ENCODE assay signal across 22 mouse cellular contexts in genomic region chr9:79295306-79295705, GRCm38 (mm10).
DNase-seq lines count a peak whose midpoint lies in the region; ATAC-seq and TF ChIP-seq lines count a peak whose summit lies in the region.
"Had no signal": no experiment of that assay in that cellular context is flagged by ENCODE, and none has a peak within 500 bp of the region (broad histone marks: within the 10 kb centered on the region; RNA-seq: fewer than 3 reads in every experiment).

No protein-coding gene starts in this region.

- TF ChIP-seq CTCF in forebrain, postnatal 0 days (IDR thresholded peaks at IDR 0.05; ENCODE audit: low read depth) = no peak

- no peaks in the 10 kb centered on the region for H3K36me3 ChIP-seq in hindbrain, embryonic 11.5 days (ENCODE audit: control insufficient read depth, insufficient read depth, low read length)
- H3K36me3 ChIP-seq in forebrain, postnatal 0 days (ENCODE audit: insufficient read depth) = no peaks in the 10 kb centered on the region
- H3K36me3 ChIP-seq in forebrain, embryonic 13.5 days (ENCODE audit: poor library complexity, severe bottlenecking) = no peaks in the 10 kb centered on the region
- H3K36me3 ChIP-seq: embryonic facial prominence, embryonic 10.5 days; forebrain, embryonic 10.5 days; forebrain, embryonic 15.5 days; heart, embryonic 12.5 days; hindbrain, embryonic 10.5 days had no signal

- 82% methylated on average over 3 of the region's 3 CpGs for WGBS in hindbrain, embryonic 11.5 days
- 62% methylated on average over 3 of the region's 3 CpGs for WGBS in forebrain, postnatal 0 days
- WGBS in forebrain, embryonic 13.5 days = 79% methylated on average over 3 of the region's 3 CpGs

- no peak overlapping the region for H3K4me3 ChIP-seq in hindbrain, embryonic 11.5 days (ENCODE audit: low read depth, low read length)
- H3K4me3 ChIP-seq in forebrain, postnatal 0 days (ENCODE audit: low read depth, low read length) = no peak overlapping the region
- H3K4me3 ChIP-seq in forebrain, embryonic 13.5 days = no peak overlapping the region
- H3K4me3 ChIP-seq: embryonic facial prominence, embryonic 10.5 days; erythroblast, embryonic 14.5 days; forebrain, embryonic 10.5 days; forebrain, embryonic 15.5 days; heart, embryonic 12.5 days; hindbrain, embryonic 10.5 days had no signal

- DNase-seq in brain, adult 2 months (ENCODE audit: low read depth, low spot score) = peak; percentile 91
- DNase-seq in cerebellum, adult 11-12 months = peak; percentile 71
- peak; percentile 85 for DNase-seq in cerebellum, adult 9-10 months
- peak; percentile 64 to 78 for DNase-seq in cerebellum, postnatal 25 days
- DNase-seq in hindbrain, embryonic 11.5 days (ENCODE audit: low spot score) = no peak
- no peak for DNase-seq in forebrain, postnatal 0 days
- DNase-seq: adrenal gland, postnatal 14 days; gastrocnemius, postnatal 14 days; kidney, adult 11 months; kidney, adult 9 months had no signal

- H3K27ac ChIP-seq in hindbrain, embryonic 11.5 days (ENCODE audit: low read depth, low read length) = no peak overlapping the region
- H3K27ac ChIP-seq in forebrain, postnatal 0 days (ENCODE audit: low read depth, low read length) = no peak overlapping the region
- H3K27ac ChIP-seq in forebrain, embryonic 13.5 days = no peak overlapping the region
- H3K27ac ChIP-seq: embryonic facial prominence, embryonic 10.5 days; forebrain, embryonic 10.5 days; forebrain, embryonic 15.5 days; hindbrain, embryonic 10.5 days had no signal

- H3K4me2 ChIP-seq in hindbrain, embryonic 11.5 days (replicated peaks; ENCODE audit: low read depth, low read length) = no peak overlapping the region
- no peak overlapping the region for H3K4me2 ChIP-seq in forebrain, postnatal 0 days (ENCODE audit: low read depth)
- H3K4me2 ChIP-seq in forebrain, embryonic 13.5 days = no peak overlapping the region
- H3K4me2 ChIP-seq: forebrain, embryonic 15.5 days; heart, embryonic 12.5 days had no signal

- H3K9ac ChIP-seq in hindbrain, embryonic 11.5 days (ENCODE audit: low read depth, low read length) = no peak overlapping the region
- H3K9ac ChIP-seq in forebrain, postnatal 0 days = no peak overlapping the region
- H3K9ac ChIP-seq in forebrain, embryonic 13.5 days = no peak overlapping the region
- H3K9ac ChIP-seq: forebrain, embryonic 15.5 days; heart, embryonic 12.5 days had no signal

- H3K4me1 ChIP-seq in hindbrain, embryonic 11.5 days (replicated peaks; ENCODE audit: control insufficient read depth, insufficient read depth, low read length) = no peaks in the 10 kb centered on the region
- H3K4me1 ChIP-seq in forebrain, postnatal 0 days (ENCODE audit: insufficient read depth) = no peaks in the 10 kb centered on the region
- no peaks in the 10 kb centered on the region for H3K4me1 ChIP-seq in forebrain, embryonic 13.5 days
- H3K4me1 ChIP-seq: embryonic facial prominence, embryonic 10.5 days; forebrain, embryonic 10.5 days; forebrain, embryonic 15.5 days; heart, embryonic 12.5 days; hindbrain, embryonic 10.5 days had no signal

- no peaks in the 10 kb centered on the region for H3K9me3 ChIP-seq in hindbrain, embryonic 11.5 days (ENCODE audit: control insufficient read depth, low read length)
- H3K9me3 ChIP-seq in forebrain, postnatal 0 days (ENCODE audit: low read length) = no peaks in the 10 kb centered on the region
- H3K9me3 ChIP-seq in forebrain, embryonic 13.5 days (replicated peaks) = no peaks in the 10 kb centered on the region
- H3K9me3 ChIP-seq: embryonic facial prominence, embryonic 10.5 days; forebrain, embryonic 10.5 days; forebrain, embryonic 15.5 days; heart, embryonic 12.5 days; hindbrain, embryonic 10.5 days had no signal

- no peak for ATAC-seq in hindbrain, embryonic 11.5 days (ENCODE audit: low FRiP score)
- no peak for ATAC-seq in forebrain, postnatal 0 days
- no peak for ATAC-seq in forebrain, embryonic 13.5 days
- ATAC-seq: activated CD4-positive, CD25-positive, alpha-beta regulatory T cell, adult 4 months; forebrain, embryonic 15.5 days; hindbrain, embryonic 16.5 days; inflammation-experienced regulatory T-cells, adult 6 months; Patski had no signal

- no peaks in the 10 kb centered on the region for H3K27me3 ChIP-seq in hindbrain, embryonic 11.5 days (ENCODE audit: control insufficient read depth, insufficient read depth, low read length)
- no peaks in the 10 kb centered on the region for H3K27me3 ChIP-seq in forebrain, postnatal 0 days (ENCODE audit: insufficient read depth, low read length)
- no peaks in the 10 kb centered on the region for H3K27me3 ChIP-seq in forebrain, embryonic 13.5 days
- H3K27me3 ChIP-seq: CH12.LX; forebrain, embryonic 15.5 days; heart, embryonic 12.5 days; Patski had no signal

Comparison
In these comparisons a context has a peak if more than half of its experiments do, and no peak if none do; other contexts are left out.
1. DNase-seq: peak in brain, adult 2 months (single experiment), cerebellum, adult 11-12 months (single experiment), cerebellum, adult 9-10 months (single experiment) and cerebellum, postnatal 25 days (2 of 2); none in hindbrain, embryonic 11.5 days (single experiment) and forebrain, postnatal 0 days (single experiment).